9 mouse cellular contexts compared by ENCODE assay signal in the genomic region with DNA sequence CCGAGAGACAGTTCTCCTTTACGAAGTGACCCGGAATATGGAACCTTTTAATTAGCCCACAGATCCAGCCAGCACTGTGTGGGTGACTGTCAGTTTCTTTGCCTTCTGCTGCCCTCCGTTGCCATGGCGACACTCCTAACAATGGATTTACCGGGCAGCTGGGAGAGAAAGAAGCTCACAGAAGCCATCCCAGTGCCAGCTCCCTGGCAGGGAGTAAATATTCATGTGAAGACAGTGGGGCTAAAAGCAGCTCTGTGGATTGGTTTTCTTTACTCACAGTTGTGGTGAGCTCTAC.
DNase-seq lines count a peak whose midpoint lies in the region; ATAC-seq and TF ChIP-seq lines count a peak whose summit lies in the region.
"Had no signal": no experiment of that assay in that cellular context is flagged by ENCODE, and none has a peak within 500 bp of the region (broad histone marks: within the 10 kb centered on the region; RNA-seq: fewer than 3 reads in every experiment).

No protein-coding gene starts in this region.

- no peaks in the 10 kb centered on the region for H3K36me3 ChIP-seq in forebrain, embryonic 12.5 days (replicated peaks)
- no peaks in the 10 kb centered on the region for H3K36me3 ChIP-seq in neural tube, embryonic 11.5 days (ENCODE audit: control insufficient read depth, insufficient read depth, low read length)
- no peaks in the 10 kb centered on the region for H3K36me3 ChIP-seq in lung, postnatal 0 days (ENCODE audit: insufficient read depth, low read length)

- peaks cover 18% of the 10 kb centered on the region for H3K4me1 ChIP-seq in forebrain, embryonic 12.5 days
- peaks cover 5% of the 10 kb centered on the region; the same call in 1 of the 2 replicates for H3K4me1 ChIP-seq in neural tube, embryonic 11.5 days (ENCODE audit: control insufficient read depth, insufficient read depth, low read length)
- no peaks in the 10 kb centered on the region for H3K4me1 ChIP-seq in lung, postnatal 0 days (ENCODE audit: insufficient read depth, low read depth, low read length)

- H3K9me3 ChIP-seq in forebrain, embryonic 12.5 days: no peaks in the 10 kb centered on the region
- no peaks in the 10 kb centered on the region for H3K9me3 ChIP-seq in neural tube, embryonic 11.5 days (ENCODE audit: control insufficient read depth, low read length)
- no peaks in the 10 kb centered on the region for H3K9me3 ChIP-seq in lung, postnatal 0 days (ENCODE audit: low read length)

- 15% methylated on average over 6 of the region's 6 CpGs for WGBS in forebrain, embryonic 12.5 days
- 49% methylated on average over 6 of the region's 6 CpGs for WGBS in neural tube, embryonic 11.5 days
- 72% methylated on average over 6 of the region's 6 CpGs for WGBS in lung, postnatal 0 days

- H3K4me3 ChIP-seq in forebrain, embryonic 12.5 days (replicated peaks): peak overlapping the region; percentile 5; the same call in 1 of the 2 replicates
- H3K4me3 ChIP-seq in neural tube, embryonic 11.5 days (ENCODE audit: low read depth, low read length): no peak overlapping the region
- H3K4me3 ChIP-seq in lung, postnatal 0 days (ENCODE audit: low read depth, low read length): no peak overlapping the region

- TF ChIP-seq EP300 in lung, postnatal 0 days (IDR thresholded peaks at IDR 0.05): no peak

- no peak for TF ChIP-seq CTCF in lung, postnatal 0 days (IDR thresholded peaks at IDR 0.05)

- H3K27me3 ChIP-seq in forebrain, embryonic 12.5 days: peaks cover 10% of the 10 kb centered on the region; the same call in 1 of the 2 replicates
- H3K27me3 ChIP-seq in neural tube, embryonic 11.5 days (ENCODE audit: control insufficient read depth, insufficient read depth, low read length): no peaks in the 10 kb centered on the region
- H3K27me3 ChIP-seq in lung, postnatal 0 days (replicated peaks; ENCODE audit: insufficient read depth, low read length): no peaks in the 10 kb centered on the region
- H3K27me3 ChIP-seq: Patski had no signal

- DNase-seq in cerebellum, adult 11-12 months: peak; percentile 75
- DNase-seq in layer of hippocampus, postnatal 10 days (ENCODE audit: low spot score in 2 of 2): peak; percentile 78 to 81
- DNase-seq in neural tube, embryonic 11.5 days (ENCODE audit: low spot score): peak; percentile 85
- no peak for DNase-seq in kidney, adult 8-10 months
- DNase-seq in ovary, adult 18-20 months (ENCODE audit: low spot score): no peak
- no peak for DNase-seq in thymus, postnatal 4 days
- no peak for DNase-seq in lung, postnatal 0 days (ENCODE audit: low spot score)

- H3K4me2 ChIP-seq in forebrain, embryonic 12.5 days: peak overlapping the region; percentile 38
- peak overlapping the region; percentile 29 for H3K4me2 ChIP-seq in neural tube, embryonic 11.5 days (ENCODE audit: low read depth)
- H3K4me2 ChIP-seq in lung, postnatal 0 days (replicated peaks; ENCODE audit: low read depth, low read length): no peak overlapping the region

- H3K9ac ChIP-seq in forebrain, embryonic 12.5 days: no peak overlapping the region; the same call in 1 of the 2 replicates
- H3K9ac ChIP-seq in neural tube, embryonic 11.5 days (ENCODE audit: low read length): no peak overlapping the region
- no peak overlapping the region for H3K9ac ChIP-seq in lung, postnatal 0 days (replicated peaks; ENCODE audit: low read depth)

- peak; percentile 93 for ATAC-seq in forebrain, embryonic 12.5 days (ENCODE audit: low FRiP score)
- ATAC-seq in neural tube, embryonic 11.5 days (ENCODE audit: insufficient read depth, low FRiP score, low TSS enrichment): peak; percentile 93
- ATAC-seq in lung, postnatal 0 days: no peak
- ATAC-seq: Patski had no signal

- peak overlapping the region; percentile 81 for H3K27ac ChIP-seq in forebrain, embryonic 12.5 days
- H3K27ac ChIP-seq in neural tube, embryonic 11.5 days (ENCODE audit: low read depth, low read length): no peak overlapping the region
- no peak overlapping the region for H3K27ac ChIP-seq in lung, postnatal 0 days (ENCODE audit: low read length)

Comparison
In these comparisons a context has a peak if more than half of its experiments do, and no peak if none do; other contexts are left out.
1. DNase-seq: peak in cerebellum, adult 11-12 months (single experiment), layer of hippocampus, postnatal 10 days (2 of 2) and neural tube, embryonic 11.5 days (single experiment); none in kidney, adult 8-10 months (0 of 2), ovary, adult 18-20 months (single experiment), thymus, postnatal 4 days (single experiment) and lung, postnatal 0 days (single experiment).